Mouse (Mus musculus): Measurements from ENCODE around the gene Trak1. TPM values are rescaled to one million over a fixed set of nuclear protein-coding genes. Genes with fewer than 3 reads are reported as not detected.

Trak1 gene
- polyA plus RNA-seq, 1 experiment, result 9.7 TPM

- H3K9me3 ChIP-seq, result no peaks in the 10 kb centered on the region
- peaks cover 47% of the 10 kb centered on the region for H3K4me1 ChIP-seq
- peaks cover 5% of the 10 kb centered on the region for H3K36me3 ChIP-seq (replicated peaks; ENCODE audit: low read length)
Measured at GRCm38 (mm10) chr9:121303086-121303485, 5.8 kb downstream of the Trak1 start.

GRCm38 (mm10) chr9:121303748-121304147 is 6.4 kb downstream of the Trak1 start:
- peaks cover 5% of the 10 kb centered on the region for H3K36me3 ChIP-seq (replicated peaks; ENCODE audit: low read length)
- no peak overlapping the region for H3K4me3 ChIP-seq (replicated peaks)
- TF ChIP-seq GATA1 (IDR thresholded peaks at IDR 0.05; ENCODE audit: borderline replicate concordance, low read length) (no peak), FLI1 (IDR thresholded peaks at IDR 0.05; ENCODE audit: low read length) (no peak)
- H3K4me1 ChIP-seq, result peaks cover 40% of the 10 kb centered on the region
- H3K9me3 ChIP-seq, result no peaks in the 10 kb centered on the region
- peaks cover 7% of the 10 kb centered on the region for H3K27me3 ChIP-seq (replicated peaks)

More at GRCm38 (mm10) chr9:121303086-121303485, 5.8 kb downstream of the Trak1 start:
- no peak overlapping the region for H3K4me3 ChIP-seq (replicated peaks)
- no peak for TF ChIP-seq GATA1 (IDR thresholded peaks at IDR 0.05; ENCODE audit: borderline replicate concordance, low read length)
- H3K27me3 ChIP-seq (replicated peaks), result peaks cover 14% of the 10 kb centered on the region

GRCm38 (mm10) chr9:121304520-121304919 is 7.2 kb downstream of the Trak1 start:
- Histone ChIP-seq H3K9me3 (no peaks in the 10 kb centered on the region), H3K36me3 (replicated peaks; ENCODE audit: low read length) (peaks cover 5% of the 10 kb centered on the region), H3K4me3 (replicated peaks) (no peak overlapping the region), H3K4me1 (peaks cover 39% of the 10 kb centered on the region), H3K27me3 (replicated peaks) (peaks cover 3% of the 10 kb centered on the region)
- no peak for TF ChIP-seq GATA1 (IDR thresholded peaks at IDR 0.05; ENCODE audit: borderline replicate concordance, low read length)
- no peak for TF ChIP-seq FLI1 (IDR thresholded peaks at IDR 0.05; ENCODE audit: low read length)

GRCm38 (mm10) chr9:121305456-121305855 is 8.2 kb downstream of the Trak1 start:
- no peak overlapping the region for H3K4me3 ChIP-seq (replicated peaks)
- H3K9me3 ChIP-seq, result no peaks in the 10 kb centered on the region
- peaks cover 5% of the 10 kb centered on the region for H3K36me3 ChIP-seq (replicated peaks; ENCODE audit: low read length)
- H3K27me3 ChIP-seq (replicated peaks), result peaks cover 3% of the 10 kb centered on the region
- peaks cover 41% of the 10 kb centered on the region for H3K4me1 ChIP-seq
- TF ChIP-seq GATA1 (IDR thresholded peaks at IDR 0.05; ENCODE audit: borderline replicate concordance, low read length) (no peak), FLI1 (IDR thresholded peaks at IDR 0.05; ENCODE audit: low read length) (no peak)

- Histone ChIP-seq H3K27me3 (replicated peaks) (peaks cover 2% of the 10 kb centered on the region), H3K4me3 (replicated peaks) (no peak overlapping the region), H3K36me3 (replicated peaks; ENCODE audit: low read length) (peaks cover 5% of the 10 kb centered on the region), H3K4me1 (peaks cover 35% of the 10 kb centered on the region), H3K9me3 (no peaks in the 10 kb centered on the region)
- TF ChIP-seq GATA1 (IDR thresholded peaks at IDR 0.05; ENCODE audit: borderline replicate concordance, low read length) (no peak), FLI1 (IDR thresholded peaks at IDR 0.05; ENCODE audit: low read length) (no peak)
Measured at GRCm38 (mm10) chr9:121309287-121309686, 12.0 kb downstream of the Trak1 start.

GRCm38 (mm10) chr9:121310501-121310900 is 13.2 kb downstream of the Trak1 start:
- H3K9me3 ChIP-seq, result no peaks in the 10 kb centered on the region
- H3K4me3 ChIP-seq (replicated peaks), result no peak overlapping the region
- TF ChIP-seq GATA1 (IDR thresholded peaks at IDR 0.05; ENCODE audit: borderline replicate concordance, low read length) (no peak), FLI1 (IDR thresholded peaks at IDR 0.05; ENCODE audit: low read length) (no peak)

GRCm38 (mm10) chr9:121311846-121312236 is 14.5 kb downstream of the Trak1 start:
- Histone ChIP-seq H3K36me3 (replicated peaks; ENCODE audit: low read length) (peaks cover 3% of the 10 kb centered on the region), H3K4me1 (peaks cover 54% of the 10 kb centered on the region), H3K27me3 (replicated peaks) (peaks cover 2% of the 10 kb centered on the region), H3K9me3 (no peaks in the 10 kb centered on the region), H3K4me3 (replicated peaks) (no peak overlapping the region)
- TF ChIP-seq FLI1 (IDR thresholded peaks at IDR 0.05; ENCODE audit: low read length) (no peak), GATA1 (IDR thresholded peaks at IDR 0.05; ENCODE audit: borderline replicate concordance, low read length) (no peak)

More at GRCm38 (mm10) chr9:121310501-121310900, 13.2 kb downstream of the Trak1 start:
- Histone ChIP-seq H3K36me3 (replicated peaks; ENCODE audit: low read length) (peaks cover 5% of the 10 kb centered on the region), H3K4me1 (peaks cover 45% of the 10 kb centered on the region), H3K27me3 (replicated peaks) (peaks cover 2% of the 10 kb centered on the region)

- no peak for TF ChIP-seq FLI1 (IDR thresholded peaks at IDR 0.05; ENCODE audit: low read length)
- no peak for TF ChIP-seq GATA1 (IDR thresholded peaks at IDR 0.05; ENCODE audit: borderline replicate concordance, low read length)
- peaks cover 56% of the 10 kb centered on the region for H3K4me1 ChIP-seq
- H3K36me3 ChIP-seq (replicated peaks; ENCODE audit: low read length), result no peaks in the 10 kb centered on the region
- H3K27me3 ChIP-seq (replicated peaks), result peaks cover 2% of the 10 kb centered on the region
- H3K9me3 ChIP-seq, result no peaks in the 10 kb centered on the region
- H3K4me3 ChIP-seq (replicated peaks), result no peak overlapping the region
Measured at GRCm38 (mm10) chr9:121312237-121312891, 15.1 kb downstream of the Trak1 start.

- no peaks in the 10 kb centered on the region for H3K9me3 ChIP-seq
- peaks cover 2% of the 10 kb centered on the region for H3K27me3 ChIP-seq (replicated peaks)
- H3K36me3 ChIP-seq (replicated peaks; ENCODE audit: low read length), result peaks cover 8% of the 10 kb centered on the region
- H3K4me1 ChIP-seq, result peaks cover 64% of the 10 kb centered on the region
- peak overlapping the region; percentile 93 for H3K4me3 ChIP-seq (replicated peaks)
- TF ChIP-seq GATA1 (IDR thresholded peaks at IDR 0.05; ENCODE audit: borderline replicate concordance, low read length), result no peak
- no peak for TF ChIP-seq FLI1 (IDR thresholded peaks at IDR 0.05; ENCODE audit: low read length)
Measured at GRCm38 (mm10) chr9:121313656-121314374, 16.5 kb downstream of the Trak1 start.

GRCm38 (mm10) chr9:121314541-121315152 is 17.3 kb downstream of the Trak1 start:
- Histone ChIP-seq H3K9me3 (no peaks in the 10 kb centered on the region), H3K4me1 (peaks cover 62% of the 10 kb centered on the region), H3K27me3 (replicated peaks) (peaks cover 2% of the 10 kb centered on the region), H3K36me3 (replicated peaks; ENCODE audit: low read length) (peaks cover 13% of the 10 kb centered on the region), H3K4me3 (replicated peaks) (peak overlapping the region; percentile 93)
- no peak for TF ChIP-seq GATA1 (IDR thresholded peaks at IDR 0.05; ENCODE audit: borderline replicate concordance, low read length)
- TF ChIP-seq FLI1 (IDR thresholded peaks at IDR 0.05; ENCODE audit: low read length), result no peak

Data from megakaryocyte, embryonic 14.5 days (primary cell).